Mouse (Mus musculus) megakaryocyte progenitor cell, adult 5-6 weeks (primary cell): ENCODE measurements around the gene Olfr482. TPM values are rescaled to one million over a fixed set of nuclear protein-coding genes. Genes with fewer than 3 reads are reported as not detected.

Experiments
- ATAC-seq: replicated peaks from 2 replicates; pipeline ENCODE4 v1.8.0; 2016; ENCODE audit warnings: mild to moderate bottlenecking, moderate TSS enrichment, inconsistent platforms; ENCODE audit not compliant: poor library complexity
- total RNA-seq, 2 experiments: library from RNA; stranded (forward) in 1 of 2; stranded (reverse) in 1 of 2; fragments of 157-497, 149-512 nt in 1 of 2; fragments of 200-1000 nt in 1 of 2; gene quantifications; 2 replicates each; pipeline versions ENCODE4 v1.2.3 to v1.2.4; 2015 to 2017

Olfr482 gene
- total RNA-seq (2015) (not detected in 2 replicates), total RNA-seq (2017) (0.04 TPM in 1 of 2 replicates, not detected in the other)

GRCm38 (mm10) chr7:108097486-108097885, at the start of gene Olfr482:
TSS of gene Olfr482 (minus strand) at chr7:108097586.
- no peak for ATAC-seq

- no peak for ATAC-seq
Observed at GRCm38 (mm10) chr7:108127349-108127748, 30.0 kb upstream of the Olfr482 start, which contains the start of gene Olfr484. TSS of gene Olfr484 (minus strand) at chr7:108127449.

- ATAC-seq, result no peak
Observed at GRCm38 (mm10) chr7:108121416-108121815, 24.0 kb upstream of the Olfr482 start.

GRCm38 (mm10) chr7:108120681-108121080, 23.3 kb upstream of the Olfr482 start:
- ATAC-seq, result no peak

- no peak for ATAC-seq
Observed at GRCm38 (mm10) chr7:108100549-108100948, 3.2 kb upstream of the Olfr482 start, which contains the start of gene Olfr483. TSS of gene Olfr483 (plus strand) at chr7:108100849.

GRCm38 (mm10) chr7:108079555-108079954, 17.8 kb downstream of the Olfr482 start, which contains the start of gene Olfr481:
TSS of gene Olfr481 (plus strand) at chr7:108079855.
- ATAC-seq, result no peak

GRCm38 (mm10) chr7:108067246-108067645, 30.1 kb downstream of the Olfr482 start, which contains the start of gene Olfr480:
TSS of gene Olfr480 (minus strand) at chr7:108067346.
- ATAC-seq, result no peak

- no peak for ATAC-seq
Observed at GRCm38 (mm10) chr7:108050393-108050792, 47.0 kb downstream of the Olfr482 start, which contains the start of gene Olfr479. TSS of gene Olfr479 (plus strand) at chr7:108050693.

Other genes with a start within 250 kb of the Olfr482 start
- not detected in 2 replicates for gene Olfr472, start 199.7 kb downstream of the Olfr482 start, total RNA-seq (2015)
- not detected in 2 replicates for gene Olfr472, start 199.7 kb downstream of the Olfr482 start, total RNA-seq (2017)
- not detected in 2 replicates for gene Olfr473, start 167.1 kb downstream of the Olfr482 start, total RNA-seq (2015)
- not detected in 2 replicates for gene Olfr473, start 167.1 kb downstream of the Olfr482 start, total RNA-seq (2017)
- not detected in 2 replicates for gene Olfr474, start 142.9 kb downstream of the Olfr482 start, total RNA-seq (2015)
- gene Olfr474, start 142.9 kb downstream of the Olfr482 start, total RNA-seq (2017), result not detected in 2 replicates
- gene Olfr476, start 132.8 kb downstream of the Olfr482 start, total RNA-seq (2015), result not detected in 2 replicates
- not detected in 2 replicates for gene Olfr476, start 132.8 kb downstream of the Olfr482 start, total RNA-seq (2017)
- gene Olfr477, start 110.9 kb downstream of the Olfr482 start, total RNA-seq (2015), result not detected in 2 replicates
- gene Olfr477, start 110.9 kb downstream of the Olfr482 start, total RNA-seq (2017), result not detected in 2 replicates
- gene Olfr478, start 63.6 kb downstream of the Olfr482 start, total RNA-seq (2015), result not detected in 2 replicates
- not detected in 2 replicates for gene Olfr478, start 63.6 kb downstream of the Olfr482 start, total RNA-seq (2017)
- not detected in 2 replicates for gene Olfr479, start 46.9 kb downstream of the Olfr482 start, total RNA-seq (2015)
- gene Olfr479, start 46.9 kb downstream of the Olfr482 start, total RNA-seq (2017), result not detected in 2 replicates
- not detected in 2 replicates for gene Olfr480, start 30.2 kb downstream of the Olfr482 start, total RNA-seq (2015)
- not detected in 2 replicates for gene Olfr480, start 30.2 kb downstream of the Olfr482 start, total RNA-seq (2017)
- gene Olfr481, start 17.7 kb downstream of the Olfr482 start, total RNA-seq (2015), result not detected in 2 replicates
- gene Olfr481, start 17.7 kb downstream of the Olfr482 start, total RNA-seq (2017), result not detected in 2 replicates
- gene Olfr483, start 3.3 kb upstream of the Olfr482 start, total RNA-seq (2015), result not detected in 2 replicates
- not detected in 2 replicates for gene Olfr483, start 3.3 kb upstream of the Olfr482 start, total RNA-seq (2017)
- not detected in 2 replicates for gene Olfr484, start 29.9 kb upstream of the Olfr482 start, total RNA-seq (2015)
- gene Olfr484, start 29.9 kb upstream of the Olfr482 start, total RNA-seq (2017), result not detected in 2 replicates
- not detected in 2 replicates for gene Olfr485, start 62.3 kb upstream of the Olfr482 start, total RNA-seq (2015)
- gene Olfr485, start 62.3 kb upstream of the Olfr482 start, total RNA-seq (2017), result not detected in 2 replicates
- gene Olfr486, start 75.2 kb upstream of the Olfr482 start, total RNA-seq (2015), result not detected in 2 replicates
- not detected in 2 replicates for gene Olfr486, start 75.2 kb upstream of the Olfr482 start, total RNA-seq (2017)
- not detected in 2 replicates for gene Olfr487, start 117.0 kb upstream of the Olfr482 start, total RNA-seq (2015)
- not detected in 2 replicates for gene Olfr487, start 117.0 kb upstream of the Olfr482 start, total RNA-seq (2017)
- gene Olfr488, start 160.8 kb upstream of the Olfr482 start, total RNA-seq (2015), result not detected in 2 replicates
- not detected in 2 replicates for gene Olfr488, start 160.8 kb upstream of the Olfr482 start, total RNA-seq (2017)
- not detected in 2 replicates for gene Olfr490, start 191.3 kb upstream of the Olfr482 start, total RNA-seq (2015)
- gene Olfr490, start 191.3 kb upstream of the Olfr482 start, total RNA-seq (2017), result not detected in 2 replicates
- gene Olfr491, start 215.9 kb upstream of the Olfr482 start, total RNA-seq (2015), result not detected in 2 replicates
- gene Olfr491, start 215.9 kb upstream of the Olfr482 start, total RNA-seq (2017), result not detected in 2 replicates
- gene Olfr492, start 226.1 kb upstream of the Olfr482 start, total RNA-seq (2015), result not detected in 2 replicates
- gene Olfr492, start 226.1 kb upstream of the Olfr482 start, total RNA-seq (2017), result not detected in 2 replicates
- gene Olfr493, start 249.4 kb upstream of the Olfr482 start, total RNA-seq (2015), result not detected in 2 replicates
- not detected in 2 replicates for gene Olfr493, start 249.4 kb upstream of the Olfr482 start, total RNA-seq (2017)